Mouse (Mus musculus) CD4-positive, CD25-positive, alpha-beta regulatory T cell, adult 2 months (primary cell): ENCODE measurements around the gene Rnf149.
A peak's percentile ranks its signal among the peaks of the same experiment; 100 is the strongest.

ENCODE experiments used
- DNase-seq: peaks from one replicate; pipeline ENCODE4 v3.0.0-alpha.2; 2012; ENCODE audit warnings: low read depth, low spot score

Rnf149 gene

DNA sequence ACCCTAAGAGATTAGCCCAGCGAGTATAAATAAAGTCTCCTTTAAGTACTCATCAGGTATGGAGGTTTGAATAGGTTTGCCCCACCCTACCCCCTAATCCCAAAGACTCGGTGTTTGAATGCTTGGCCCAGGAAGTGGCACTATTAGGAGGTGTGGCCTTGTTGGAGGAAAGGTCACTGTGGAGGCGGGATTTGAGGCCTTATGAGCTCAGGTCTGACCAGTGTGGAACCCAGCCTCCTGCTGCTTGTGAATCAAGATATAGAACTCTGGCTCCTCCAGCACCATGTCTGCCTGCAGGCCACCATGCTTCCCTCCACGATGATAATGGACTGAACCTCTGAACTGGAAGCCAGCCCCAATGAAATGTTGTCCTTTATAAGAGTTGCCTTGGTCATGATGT lies 46.2 kb downstream of the Rnf149 start:
- no peak for DNase-seq

DNA sequence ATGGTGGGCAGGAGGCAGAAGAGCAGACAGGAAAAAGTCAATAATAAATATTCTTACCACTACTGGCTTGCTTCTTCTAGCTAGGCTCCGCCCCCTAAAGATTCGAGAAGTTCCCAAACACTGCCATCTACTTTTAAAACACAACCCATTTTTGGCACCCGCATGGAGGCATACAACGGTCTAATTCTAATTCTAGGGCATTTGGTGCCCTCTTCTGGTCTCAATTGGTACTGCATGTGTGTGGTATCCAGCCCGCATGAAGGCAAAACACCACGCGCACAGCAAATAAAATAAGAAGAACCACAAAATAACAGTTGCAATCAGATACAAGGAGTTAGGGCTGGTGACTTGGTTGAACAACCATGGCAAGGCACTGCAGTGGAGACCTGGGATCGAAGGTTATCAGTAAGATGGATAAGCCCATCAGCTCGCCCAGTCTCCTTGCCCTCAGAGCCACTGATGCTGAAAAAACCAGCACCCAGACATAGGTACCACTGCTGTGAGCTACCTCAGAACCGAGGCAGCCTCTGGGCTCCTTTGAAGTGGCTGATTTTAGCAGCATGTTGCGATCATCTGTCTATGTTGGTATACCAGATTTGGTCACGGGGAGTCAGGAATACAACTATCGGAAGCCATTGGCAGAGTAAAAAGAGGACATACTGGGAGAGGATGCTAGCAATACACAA lies 46.8 kb downstream of the Rnf149 start:
- DNase-seq, result peak; percentile 89

DNA sequence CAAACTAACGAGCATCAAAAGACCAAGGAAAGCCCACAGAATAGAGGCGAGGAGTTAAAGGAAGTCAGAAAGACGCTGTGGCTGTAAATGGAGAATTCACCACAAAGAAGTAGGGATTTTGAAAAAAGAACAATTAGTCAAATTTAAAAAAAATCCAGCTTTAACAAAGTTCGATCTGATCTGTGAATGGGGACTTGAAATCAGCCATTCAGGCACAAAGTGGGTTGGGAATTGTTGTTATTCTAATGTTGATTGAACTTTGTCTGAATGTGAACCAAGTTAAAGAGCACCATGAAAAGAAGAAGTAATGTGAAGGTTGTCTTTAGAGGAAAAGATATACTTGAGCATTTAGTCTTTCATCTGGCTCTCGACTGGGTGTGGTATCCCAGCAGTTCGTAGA lies 48.9 kb downstream of the Rnf149 start:
- DNase-seq, result no peak

DNA sequence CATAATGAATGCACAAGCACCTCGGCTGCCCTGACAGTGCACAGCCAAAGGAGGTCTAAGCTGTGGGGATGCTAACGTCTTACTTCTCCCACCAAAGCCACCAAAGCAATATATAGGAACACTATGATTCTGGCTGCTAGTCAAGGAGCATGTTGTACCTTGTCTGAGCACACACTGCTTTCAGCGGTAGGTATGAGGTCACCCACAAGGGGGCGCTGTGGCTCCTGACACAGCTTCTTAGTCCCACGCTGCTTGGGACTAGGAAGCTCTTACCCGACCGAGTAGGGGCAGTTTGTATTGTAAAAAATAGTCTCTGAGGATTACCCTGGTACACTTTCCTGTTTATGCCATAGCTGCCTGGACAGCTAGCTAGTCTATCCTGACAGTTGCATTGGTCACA lies 49.8 kb downstream of the Rnf149 start:
- peak; percentile 91 for DNase-seq

DNA sequence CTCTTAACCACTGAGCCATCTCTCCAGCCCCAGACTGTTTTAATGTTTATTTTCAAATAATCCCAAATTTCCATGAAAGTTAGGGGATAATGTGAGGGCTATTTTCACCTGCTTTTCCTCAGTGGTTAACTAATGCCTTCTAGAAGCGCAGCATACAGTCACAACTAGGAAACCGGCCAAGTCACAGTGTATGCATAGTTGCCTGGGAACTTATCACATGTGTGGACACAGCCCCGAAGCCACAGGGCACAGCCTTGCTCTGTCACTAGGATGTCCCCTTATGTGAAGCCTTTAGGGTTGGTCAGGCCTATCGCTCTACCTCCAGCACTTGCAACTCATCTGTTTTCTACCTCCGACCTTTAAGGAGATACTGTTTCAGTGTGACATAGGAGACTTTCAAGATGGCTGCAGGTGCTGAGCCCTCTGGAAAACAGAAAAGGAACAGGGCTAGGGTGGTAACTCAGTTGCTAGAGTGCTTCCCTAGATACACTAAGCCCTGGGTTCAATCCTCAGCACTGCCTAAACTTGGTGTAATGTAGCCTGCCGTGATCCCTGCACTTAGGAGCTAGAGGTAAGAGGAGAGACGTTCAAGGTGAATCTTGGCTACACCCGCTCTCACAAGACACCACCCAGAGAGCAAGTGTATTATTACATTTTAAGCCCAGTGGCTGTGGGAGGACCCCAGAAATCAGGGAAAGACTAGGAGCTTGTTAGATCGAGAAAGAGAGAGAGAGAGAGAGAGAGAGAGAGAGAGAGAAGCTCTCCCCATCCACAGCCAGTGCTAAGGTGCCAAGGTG lies 50.6 kb downstream of the Rnf149 start:
- DNase-seq, result no peak

DNA sequence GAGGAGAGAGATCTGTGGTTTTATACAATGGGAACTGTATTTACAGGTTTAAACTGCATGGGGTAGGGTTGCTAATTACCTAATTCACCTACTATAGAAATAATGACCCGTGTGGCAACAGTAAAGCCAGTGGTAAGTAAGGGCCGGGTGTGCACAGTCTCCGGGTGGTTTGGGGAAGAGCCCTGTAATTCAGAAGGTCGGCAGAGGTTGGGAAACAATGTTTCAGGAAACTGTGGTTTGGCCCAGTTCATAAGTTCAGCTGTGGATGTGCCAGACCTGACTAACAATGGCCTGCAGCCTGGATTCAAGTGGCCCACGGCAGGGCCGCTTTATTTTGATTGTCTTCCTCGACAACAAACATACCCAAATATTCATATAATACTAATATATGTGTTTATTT lies 51.4 kb downstream of the Rnf149 start:
- DNase-seq, result no peak

DNA sequence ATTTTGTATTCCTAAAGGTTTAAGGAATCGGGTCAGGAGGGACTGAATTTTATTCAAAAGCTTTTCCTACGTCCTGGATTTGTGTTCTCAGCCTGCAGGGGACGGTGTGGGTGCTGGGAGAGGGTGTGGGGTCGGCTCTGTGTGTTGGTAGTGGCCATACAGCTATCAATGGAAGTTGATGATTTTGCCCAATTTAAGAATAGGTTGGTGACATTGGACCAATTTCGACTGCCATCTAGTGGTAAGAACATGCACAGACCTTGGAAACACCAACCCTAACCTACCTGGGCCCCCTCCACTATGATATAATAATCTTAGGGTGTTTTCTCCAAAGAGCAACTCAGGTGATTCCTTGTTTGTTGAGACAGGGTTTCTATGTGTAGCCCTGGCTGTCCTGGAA lies 54.7 kb downstream of the Rnf149 start:
- DNase-seq, result peak; percentile 72

DNA sequence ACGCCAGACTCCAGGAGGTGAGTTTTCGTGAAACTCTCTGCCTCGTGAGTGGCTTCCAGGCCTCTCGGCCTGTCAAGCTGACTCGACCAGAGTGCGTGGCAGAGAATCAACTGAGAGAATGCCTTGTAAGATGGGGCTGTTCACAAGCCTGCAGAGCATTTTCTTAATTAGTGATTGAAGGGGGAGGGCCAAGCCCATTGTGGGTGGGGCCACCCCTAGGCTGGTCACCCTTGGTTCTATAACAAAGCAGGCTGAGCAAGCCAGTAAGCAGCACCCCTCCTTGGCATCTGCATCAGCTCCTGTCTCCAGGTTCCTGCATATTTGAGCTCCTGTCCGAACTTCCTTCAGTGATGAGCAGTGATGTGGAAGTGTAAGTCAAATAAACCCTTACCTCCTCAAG lies 55.9 kb downstream of the Rnf149 start:
- no peak for DNase-seq

DNA sequence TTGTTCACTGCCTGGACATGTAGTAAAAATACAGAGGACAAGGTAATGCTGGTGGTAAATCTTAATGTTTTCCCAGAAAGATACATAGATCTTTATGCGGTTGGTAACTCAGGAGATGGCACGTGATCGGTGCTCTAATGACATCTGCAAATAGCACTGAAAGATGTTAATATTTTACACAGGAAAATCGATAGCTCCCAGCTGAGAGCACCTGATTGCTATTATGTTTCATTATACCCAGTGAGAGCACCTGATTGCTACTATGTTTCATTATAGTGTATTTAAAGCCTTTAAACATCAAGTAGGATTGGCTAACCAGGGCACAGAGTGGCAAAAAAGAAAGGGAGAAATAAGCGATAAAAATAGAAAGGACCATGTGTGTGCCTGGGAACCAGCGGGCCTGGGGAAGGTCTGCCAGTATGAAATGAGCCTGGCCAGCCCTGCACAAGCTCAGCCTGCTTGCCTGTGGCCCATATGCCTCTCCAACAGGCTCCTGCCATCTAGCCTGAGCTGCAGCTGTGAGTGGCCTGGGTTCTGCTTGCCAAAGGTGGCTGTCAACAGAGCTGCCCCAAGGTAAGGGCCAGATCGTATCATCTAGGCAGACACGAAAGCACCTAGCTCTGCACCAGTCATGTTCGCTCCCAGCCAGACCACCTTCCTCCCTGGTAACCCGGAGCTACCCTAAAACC lies 61.8 kb downstream of the Rnf149 start:
- DNase-seq, result no peak

DNA sequence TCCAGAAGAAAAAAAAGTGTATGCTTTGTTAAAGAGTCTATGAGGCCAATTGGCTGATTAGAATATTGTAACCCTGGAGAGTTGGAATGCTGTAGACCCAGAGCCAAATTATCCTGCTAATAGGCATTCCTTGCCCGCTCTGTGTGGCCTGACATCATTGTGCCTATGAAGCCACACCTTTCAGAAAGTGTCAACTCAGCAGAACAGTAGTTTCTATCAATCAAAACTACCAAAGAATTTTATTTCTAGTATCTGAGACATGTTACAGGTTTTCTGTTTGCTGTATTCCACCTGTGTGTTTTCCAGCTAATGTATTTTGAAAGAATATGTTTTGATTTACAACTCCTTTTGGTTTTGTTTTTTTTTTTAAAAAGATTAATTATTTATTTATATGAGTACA lies 65.0 kb downstream of the Rnf149 start:
- DNase-seq, result no peak

DNA sequence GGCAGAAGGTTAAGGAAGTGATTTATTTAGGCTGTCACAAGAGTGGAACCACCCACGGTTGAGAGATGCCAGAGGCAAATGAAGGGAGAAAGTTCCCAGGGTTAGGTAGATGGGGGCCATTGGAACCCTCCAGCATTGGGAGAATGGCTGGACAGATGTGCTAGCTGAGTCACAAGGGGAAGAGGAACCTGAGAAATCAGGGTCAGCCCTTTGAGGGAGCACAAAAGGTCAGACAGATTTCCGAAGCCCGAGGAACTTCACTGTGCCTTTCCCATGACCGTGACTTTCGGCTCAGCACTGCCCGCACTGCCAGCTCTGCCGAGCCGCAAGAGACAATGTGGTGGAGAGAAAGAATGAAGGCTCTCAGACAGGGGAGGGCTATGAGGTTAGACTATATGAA lies 65.4 kb downstream of the Rnf149 start:
- no peak for DNase-seq

DNA sequence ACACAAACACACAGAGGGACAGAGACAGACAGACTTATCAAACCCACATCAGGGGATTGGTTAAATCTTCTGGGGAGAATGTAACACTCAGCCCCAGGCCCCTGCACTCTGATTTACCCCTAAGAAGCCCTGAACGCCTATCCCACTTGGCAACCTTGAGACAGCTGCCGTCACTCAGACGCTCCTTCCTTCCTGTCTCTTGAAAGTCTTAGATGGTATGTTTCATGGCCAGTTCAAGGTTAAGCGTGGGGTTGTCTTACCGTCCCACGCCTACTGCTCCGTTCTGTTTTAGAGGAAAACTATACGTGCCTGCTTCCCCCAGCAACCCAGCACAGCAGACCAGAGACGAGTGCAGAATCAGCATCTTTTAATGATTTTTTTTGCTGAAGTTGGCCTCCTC lies 71.6 kb downstream of the Rnf149 start:
- DNase-seq, result no peak

DNA sequence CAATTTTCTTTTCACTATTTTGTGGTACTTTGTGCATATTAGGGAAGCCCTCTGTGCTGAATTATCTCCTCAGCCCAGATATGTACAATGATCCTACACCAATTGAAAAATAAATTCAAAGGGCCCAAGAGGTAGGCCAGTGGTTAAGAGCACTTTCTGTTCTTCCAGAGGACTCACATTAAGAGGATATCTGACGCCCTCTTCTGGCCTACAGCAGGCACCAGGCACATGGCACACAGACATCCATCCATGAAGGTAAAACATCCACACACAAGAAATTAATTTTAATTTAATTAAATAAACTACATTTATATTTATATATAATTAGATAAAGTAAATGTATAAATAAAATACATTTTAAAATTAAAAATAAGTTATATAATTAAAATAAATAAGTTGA lies 72.9 kb downstream of the Rnf149 start:
- peak; percentile 47 for DNase-seq

DNA sequence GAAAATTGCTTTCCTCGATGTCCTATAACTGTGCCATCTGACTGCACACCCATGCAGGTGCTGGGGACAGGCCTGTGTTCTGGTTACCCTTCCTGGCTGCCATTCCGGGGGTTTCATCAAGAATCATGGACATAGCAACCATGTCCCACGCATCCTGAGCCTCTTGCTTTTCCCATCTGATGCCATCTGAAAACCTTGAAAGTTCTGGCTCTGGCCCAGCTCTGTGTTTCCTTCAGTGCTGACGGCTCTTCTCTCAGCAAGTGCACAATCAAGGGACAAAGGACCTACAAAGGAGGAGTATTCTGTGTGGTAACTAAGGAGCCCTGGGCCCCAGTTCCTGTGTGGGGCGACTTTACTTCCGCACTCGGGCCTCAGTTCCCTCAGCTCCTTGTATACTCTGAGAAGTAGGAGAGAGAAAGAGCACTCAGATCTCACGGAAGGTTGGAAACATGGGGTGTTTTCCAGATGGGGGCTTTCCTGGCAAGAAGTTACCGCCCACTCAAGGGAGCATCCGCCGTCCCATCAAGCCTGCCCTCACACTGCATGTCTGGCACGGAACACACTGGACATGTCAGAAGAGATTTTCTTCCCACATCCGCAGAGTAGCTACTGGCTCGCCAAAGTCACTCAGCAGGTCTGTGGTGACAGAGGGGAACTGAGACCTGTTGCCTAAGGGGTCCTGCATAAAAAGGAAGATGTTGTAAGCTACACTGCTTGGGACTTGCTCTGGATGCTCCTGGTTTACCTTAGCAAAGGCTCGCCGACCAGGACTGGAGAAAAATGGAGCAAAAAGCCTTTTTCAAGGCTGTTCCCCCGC lies 74.2 kb downstream of the Rnf149 start:
- peak; percentile 20 for DNase-seq
